Mouse (Mus musculus) retina, postnatal 7 days (tissue): ENCODE measurements around the gene Shq1.

Experiments
- DNase-seq: peaks from one replicate; pipeline ENCODE4 v3.0.0-alpha.2; 2012; ENCODE audit warnings: low read depth, low spot score

Gene Shq1

DNA sequence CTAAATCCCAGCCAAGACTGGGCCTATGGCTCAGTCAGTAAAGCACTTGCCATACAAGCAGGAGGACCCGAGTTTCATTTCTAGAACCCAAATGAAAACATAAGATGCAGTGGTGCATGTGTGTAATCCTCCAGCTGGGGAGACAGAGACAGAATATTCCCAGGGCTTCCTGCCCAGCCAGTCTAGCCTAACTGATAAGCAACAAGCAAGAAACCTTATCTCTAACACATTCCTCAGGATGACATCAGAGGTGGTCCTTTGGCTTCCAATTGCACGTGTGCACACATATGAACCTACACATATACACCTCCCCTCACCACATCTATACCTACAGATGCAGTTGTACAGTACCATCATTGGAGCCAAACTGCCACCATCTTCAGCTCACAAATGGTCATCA lies 2.1 kb downstream of the Shq1 start:
- no peak for DNase-seq

DNA sequence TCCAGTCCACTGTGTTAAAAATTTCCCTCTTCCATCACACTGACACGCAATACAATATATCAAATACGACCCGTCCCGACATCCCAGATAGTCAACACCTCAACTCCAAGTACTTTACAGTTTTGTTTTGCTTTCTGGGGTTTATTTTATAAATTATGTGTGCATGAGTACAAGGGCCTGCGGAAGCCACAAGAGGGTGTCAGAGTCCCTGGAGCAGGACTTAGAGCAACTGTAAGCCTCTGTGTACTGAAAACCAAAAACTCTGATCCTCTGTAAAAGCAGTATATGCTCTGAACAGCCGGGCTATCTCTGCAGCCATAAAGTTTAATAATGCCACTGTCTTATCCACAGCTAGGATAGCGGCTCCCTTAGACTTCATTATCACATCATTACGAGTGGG lies 3.3 kb downstream of the Shq1 start:
- no peak for DNase-seq

DNA sequence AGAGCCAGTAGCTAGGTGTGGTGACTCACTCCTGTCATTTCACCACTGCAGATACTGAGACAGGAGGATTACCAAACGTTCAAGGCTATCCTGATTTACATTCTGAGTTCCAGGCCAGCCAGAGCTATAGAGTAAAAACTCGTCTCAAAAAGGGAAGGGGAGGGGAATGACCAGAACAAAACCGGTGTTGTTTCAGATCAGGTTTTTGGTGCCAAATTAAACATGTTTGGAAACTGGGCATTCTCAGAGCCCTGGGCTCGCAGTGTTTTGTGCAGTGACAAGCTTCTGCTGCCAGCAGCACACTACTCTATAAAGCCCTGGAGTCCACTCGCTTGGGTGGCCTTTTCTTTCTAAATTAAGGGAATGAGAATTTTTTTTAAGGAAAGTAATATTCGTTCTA lies 8.7 kb downstream of the Shq1 start:
- no peak for DNase-seq

DNA sequence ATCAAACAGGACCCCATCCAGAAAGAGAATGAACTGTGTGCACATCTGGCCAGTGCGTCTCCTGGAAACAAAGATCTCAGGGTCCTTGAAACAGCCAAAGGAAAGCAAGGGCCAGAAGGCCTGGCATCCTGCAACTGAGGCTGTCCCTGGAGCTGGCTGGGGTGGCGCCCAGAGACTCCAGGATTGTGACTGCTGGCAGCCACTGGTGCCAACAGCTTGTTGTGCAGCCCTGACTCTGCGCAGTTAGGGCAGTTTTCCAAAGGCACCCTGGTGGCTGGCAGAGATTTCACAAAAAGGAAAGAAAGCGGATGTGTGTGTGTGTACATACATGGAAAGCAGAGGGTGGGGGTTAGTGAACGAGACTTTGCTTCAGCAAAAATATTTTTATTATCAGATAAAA lies 10.6 kb downstream of the Shq1 start:
- no peak for DNase-seq

DNA sequence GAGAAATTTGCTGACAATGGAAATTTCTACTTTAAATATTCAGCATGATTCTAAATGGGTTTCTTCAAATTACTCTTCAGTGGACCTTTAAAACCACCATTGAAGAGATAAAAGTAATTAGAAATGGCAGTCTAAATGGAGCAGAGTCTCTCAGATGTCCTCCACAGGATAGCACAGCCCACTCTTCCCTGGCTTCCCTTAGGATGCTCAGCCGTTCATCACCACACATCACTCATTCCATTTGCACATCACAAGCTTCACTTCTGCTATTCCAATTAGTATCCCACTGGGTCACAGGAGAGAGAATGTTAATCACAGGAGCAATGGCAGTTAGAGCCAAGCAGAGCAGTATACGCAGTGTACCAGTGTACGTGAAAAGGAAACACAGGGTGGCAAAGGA lies 18.4 kb downstream of the Shq1 start:
- no peak for DNase-seq

DNA sequence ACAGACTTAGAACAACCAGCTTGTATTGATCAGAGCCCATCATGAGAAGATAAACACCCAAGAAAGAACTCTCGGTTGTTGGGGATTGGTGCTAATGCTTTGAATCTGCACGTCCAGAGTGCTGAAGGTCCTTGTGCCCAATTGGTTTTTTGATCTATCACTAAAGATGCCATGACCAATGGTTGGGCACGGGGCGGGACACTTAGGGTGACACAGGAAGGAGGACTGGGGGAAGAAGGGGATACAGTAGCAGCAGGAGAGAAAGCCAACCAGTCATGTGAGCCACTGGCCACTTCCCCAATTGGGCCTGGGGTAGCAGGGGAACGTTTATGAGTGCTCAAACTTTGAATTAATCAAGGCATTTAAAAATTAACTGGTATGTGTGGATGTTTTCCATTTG lies 23.8 kb downstream of the Shq1 start:
- no peak for DNase-seq

DNA sequence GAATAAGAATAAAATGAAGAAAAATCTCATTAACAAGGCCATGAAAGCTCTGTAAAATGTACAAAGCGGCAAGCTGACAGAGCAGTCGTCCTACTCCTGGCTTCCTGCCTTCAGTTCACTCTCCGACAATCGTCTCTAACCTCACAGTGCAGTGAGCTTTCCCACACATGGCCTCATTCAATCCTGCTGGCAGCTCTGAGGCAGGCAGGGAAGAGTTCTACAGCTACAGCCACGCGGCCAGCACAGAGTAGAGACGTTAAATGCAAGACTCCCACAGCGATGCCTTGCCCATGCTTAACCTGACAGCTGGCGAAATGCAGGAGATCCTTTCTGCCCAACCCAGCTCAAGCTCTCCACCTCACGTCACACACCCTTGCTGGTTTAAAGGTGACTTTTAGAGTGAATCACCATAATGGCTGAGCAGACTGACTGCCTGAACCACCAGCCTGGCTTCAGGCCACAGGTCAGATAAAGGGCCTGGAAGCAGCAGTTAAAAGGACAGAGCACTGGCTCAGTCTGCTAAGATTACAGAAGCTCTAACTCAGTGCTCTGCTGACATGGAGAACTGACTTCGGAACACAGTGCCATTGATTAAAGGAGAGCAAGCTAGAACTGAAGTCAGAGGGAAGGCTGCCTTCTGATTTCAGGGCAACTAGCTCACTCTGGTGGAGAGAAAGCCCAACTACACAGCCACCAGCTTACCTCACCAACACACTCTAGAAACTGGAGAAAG lies 25.3 kb downstream of the Shq1 start:
- DNase-seq: peak; percentile 25

DNA sequence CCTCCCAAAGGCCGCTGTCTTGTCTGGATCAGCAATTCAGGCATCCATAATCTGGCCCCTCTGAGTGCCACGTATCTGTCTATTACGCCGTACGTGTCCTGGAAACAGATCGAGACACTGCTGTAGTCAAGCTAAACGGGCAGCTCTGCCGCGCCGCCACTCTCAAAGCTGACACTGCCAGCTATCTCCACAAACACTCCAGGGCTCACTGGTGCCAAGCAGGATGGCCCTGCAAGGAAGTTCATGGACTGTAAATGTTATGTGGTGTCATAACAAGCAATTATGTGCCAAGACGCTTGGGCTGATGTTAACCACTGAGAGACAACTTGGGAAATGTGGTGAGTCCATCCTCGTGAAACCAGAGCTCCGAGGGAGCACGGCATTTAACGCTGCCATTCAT lies 26.3 kb downstream of the Shq1 start:
- no peak for DNase-seq

DNA sequence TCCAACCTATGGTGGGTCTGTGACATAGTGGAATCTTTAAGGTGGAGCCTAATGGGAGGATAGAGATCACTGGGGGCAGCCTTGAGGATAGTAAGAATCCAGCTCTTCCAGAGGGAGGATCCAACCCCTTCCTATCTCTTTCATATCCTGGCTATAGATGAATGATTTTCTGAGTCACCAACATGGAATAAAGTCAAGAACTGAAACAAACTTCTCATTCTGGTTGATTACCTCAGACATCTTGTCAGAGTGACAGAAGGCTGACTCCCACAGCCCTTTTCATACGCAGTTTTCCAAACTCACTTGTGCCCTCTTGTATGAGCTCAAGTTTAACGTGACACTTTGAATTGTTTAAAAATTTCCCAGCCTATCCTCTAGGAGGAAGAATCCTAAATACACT lies 28.2 kb downstream of the Shq1 start:
- DNase-seq: no peak

DNA sequence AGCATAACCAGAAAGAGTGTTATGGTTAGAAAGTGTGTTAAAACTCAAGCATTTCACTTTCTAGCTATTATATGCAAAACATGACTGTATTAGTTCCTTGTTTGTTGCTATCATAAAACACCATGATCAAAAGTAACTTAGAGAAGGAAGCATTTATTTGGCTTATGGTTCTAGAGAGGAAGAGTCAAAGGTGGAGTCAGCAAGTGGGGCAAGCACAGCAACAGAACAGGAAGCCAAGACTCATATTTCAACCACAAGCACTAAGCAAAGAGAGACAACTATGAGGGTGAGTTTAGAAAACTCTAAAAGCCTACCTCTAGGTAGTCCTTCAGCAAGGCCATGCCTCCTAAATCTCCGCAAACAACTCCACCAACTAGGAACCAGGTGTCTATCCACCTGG lies 30.4 kb downstream of the Shq1 start:
- no peak for DNase-seq

DNA sequence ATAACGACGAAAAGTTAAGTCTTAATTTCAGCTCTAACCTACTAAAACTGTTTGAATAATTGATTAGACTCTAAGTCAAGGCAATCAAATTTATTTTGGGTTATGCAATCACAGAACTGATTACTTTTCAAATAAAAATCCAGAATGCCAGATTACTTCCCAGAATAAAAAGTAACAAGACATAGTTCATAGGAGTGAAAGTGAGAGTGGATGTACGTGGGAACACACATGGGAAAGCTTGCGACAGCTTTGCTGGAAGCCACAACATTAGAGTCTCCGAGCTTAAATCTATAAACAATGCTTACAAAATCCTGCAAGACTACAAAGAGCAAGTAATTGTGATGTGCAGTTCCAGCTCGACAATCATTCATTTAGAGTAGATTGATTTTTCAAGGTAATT lies 41.9 kb downstream of the Shq1 start:
- no peak for DNase-seq

DNA sequence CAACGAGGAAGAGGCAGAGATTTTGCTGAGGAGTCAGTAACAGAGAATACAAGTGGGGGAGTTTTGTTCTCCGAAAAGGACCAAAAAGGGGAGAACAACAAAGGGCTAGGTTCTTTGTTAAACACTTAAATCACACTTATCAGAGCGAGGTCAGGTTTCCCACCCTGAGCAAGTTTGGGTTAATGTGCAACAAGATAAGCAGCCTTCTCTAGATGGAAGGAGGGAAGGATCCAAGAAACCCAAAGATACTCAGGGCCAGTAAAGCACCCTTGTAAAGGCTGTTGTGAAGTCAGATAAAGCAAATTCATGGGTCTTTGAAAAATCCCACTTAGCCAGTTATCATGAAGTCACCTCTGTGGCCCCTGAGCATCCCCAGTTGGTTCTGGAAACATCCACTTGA lies 42.7 kb downstream of the Shq1 start:
- DNase-seq: no peak

DNA sequence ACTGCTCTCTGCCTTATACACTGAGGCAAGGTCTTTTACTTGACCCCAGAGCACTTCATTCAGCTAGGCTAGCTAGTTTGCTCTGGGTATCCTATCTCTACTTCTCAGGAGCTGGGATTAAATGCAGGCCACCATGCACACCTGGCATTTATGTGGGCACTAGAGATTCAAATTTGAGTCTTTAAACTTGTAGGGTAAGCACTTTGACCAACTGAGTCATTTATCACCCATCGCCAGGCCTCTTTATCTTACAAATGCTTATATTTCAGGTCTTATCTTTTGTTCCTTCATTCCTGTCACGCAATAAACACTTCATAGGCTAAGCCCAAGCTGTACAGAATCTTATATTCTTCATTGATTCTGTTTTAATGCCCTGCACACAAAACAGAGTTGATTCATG lies 47.0 kb downstream of the Shq1 start:
- no peak for DNase-seq

DNA sequence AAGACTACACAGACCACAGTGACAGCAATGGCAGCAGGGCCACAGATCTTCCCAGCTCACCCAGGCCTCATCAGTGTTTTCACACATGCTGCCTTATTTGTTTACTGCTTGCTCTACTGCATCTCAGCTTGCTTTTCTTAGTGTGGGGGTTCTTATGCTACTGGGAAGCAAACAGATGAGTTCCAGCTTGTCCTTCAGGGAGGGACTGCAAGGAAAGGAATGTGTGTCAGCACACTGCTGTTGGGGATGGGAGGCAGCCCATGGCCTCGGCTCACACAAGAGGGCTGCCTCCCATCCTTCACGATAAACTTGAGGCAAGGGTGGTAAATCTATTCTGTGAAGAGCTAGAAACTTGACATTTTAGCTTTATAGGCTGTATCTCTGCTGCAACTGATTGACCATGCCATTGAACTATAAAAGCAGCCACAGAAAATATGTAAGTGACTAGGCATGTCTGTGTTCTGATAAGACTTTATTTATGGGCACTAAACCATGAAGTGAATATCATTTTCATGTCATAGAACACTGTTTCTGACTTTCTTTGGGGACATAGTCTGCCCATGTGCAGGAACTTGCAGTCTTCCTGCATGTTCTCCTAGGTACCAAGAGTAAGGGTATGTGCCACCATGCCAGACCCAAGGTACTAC lies 48.0 kb downstream of the Shq1 start:
- no peak for DNase-seq

DNA sequence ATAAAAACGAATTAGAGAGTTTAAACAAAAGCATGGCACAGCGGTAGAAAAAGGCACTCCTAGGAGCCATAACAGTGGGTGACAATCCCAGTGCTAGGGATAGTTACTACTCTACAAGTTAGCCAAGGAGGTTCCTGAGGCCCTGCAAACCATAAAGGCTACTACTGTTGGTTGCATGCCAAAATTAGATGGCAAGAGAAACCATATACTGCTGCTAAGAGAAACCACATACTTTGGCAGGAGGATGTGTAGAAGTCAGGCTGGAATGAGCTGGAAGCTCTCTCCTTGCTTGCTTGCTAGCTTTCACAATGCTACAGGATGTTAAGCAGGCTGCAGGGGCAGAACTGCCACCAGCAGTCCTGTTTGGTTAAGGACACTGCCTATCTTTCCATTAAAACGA lies 50.5 kb downstream of the Shq1 start:
- no peak for DNase-seq

DNA sequence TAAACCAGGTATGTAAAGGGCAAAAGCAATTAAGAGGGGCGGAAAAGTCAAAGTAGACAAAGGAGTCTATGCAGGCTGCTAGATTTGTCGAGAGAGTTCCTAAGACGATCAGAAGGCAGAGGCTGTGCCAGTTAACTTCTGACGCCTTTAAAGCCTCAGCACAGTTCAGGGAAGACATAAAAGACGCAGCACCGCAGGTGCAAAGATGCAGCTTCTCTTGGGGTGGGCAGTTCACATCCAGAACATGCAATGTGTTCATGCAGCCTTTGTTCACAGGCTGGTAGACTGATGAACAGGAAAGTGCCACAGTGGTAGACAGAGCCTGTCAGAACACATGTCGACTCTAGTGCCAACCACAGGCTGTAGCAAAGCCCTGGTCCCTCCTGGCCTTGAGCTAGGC lies 51.6 kb downstream of the Shq1 start:
- DNase-seq: no peak

DNA sequence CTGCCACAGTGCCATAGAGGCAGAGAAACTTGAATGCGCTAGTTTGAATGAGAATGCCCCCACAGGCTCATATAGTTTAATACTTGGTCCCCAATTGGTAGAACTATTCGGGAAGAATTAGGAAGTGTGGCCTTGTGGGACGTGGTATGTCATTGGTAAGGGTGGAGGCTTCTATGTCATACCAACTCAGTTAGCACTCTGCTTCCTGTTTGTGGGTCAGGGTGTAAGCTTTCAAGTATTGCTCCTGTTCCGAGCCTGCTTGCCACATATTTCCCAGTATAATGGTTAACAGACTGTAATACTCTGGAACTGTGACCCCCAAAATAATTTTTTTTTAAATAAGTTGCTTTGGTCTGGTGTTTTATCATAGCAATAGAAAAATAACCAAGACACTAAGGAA lies 54.8 kb downstream of the Shq1 start:
- no peak for DNase-seq

DNA sequence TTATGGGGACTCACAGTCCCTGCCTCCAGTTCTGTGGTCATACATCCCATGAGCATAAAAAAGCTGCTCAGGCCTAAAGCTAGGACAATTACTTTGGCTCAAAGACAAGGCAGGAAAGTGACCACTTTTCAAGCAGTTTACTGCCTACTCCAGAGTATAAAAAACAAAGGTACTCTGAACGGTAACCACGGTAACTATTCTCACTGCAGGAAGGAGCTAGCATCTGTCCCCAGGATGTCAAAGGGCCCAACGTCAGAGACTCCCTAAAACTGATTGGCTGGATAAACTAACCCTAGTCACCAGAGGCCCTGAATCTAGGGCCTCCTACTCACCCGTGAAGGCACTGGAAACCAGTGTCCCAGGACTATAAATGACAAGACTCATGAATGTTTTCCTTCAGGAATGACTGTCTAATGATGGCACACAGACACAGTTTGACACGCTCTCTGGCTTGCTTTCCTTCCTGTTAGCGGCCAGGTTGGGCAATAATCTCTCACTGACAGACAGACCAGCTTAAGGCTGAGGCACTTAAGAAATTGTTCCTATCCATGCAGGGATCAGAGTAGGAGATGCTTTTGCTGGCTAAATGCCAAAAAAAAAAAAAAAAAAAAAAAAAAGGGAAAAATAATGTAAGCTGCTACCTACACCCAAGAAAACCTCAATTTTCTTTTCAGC lies 57.2 kb downstream of the Shq1 start:
- DNase-seq: no peak

DNA sequence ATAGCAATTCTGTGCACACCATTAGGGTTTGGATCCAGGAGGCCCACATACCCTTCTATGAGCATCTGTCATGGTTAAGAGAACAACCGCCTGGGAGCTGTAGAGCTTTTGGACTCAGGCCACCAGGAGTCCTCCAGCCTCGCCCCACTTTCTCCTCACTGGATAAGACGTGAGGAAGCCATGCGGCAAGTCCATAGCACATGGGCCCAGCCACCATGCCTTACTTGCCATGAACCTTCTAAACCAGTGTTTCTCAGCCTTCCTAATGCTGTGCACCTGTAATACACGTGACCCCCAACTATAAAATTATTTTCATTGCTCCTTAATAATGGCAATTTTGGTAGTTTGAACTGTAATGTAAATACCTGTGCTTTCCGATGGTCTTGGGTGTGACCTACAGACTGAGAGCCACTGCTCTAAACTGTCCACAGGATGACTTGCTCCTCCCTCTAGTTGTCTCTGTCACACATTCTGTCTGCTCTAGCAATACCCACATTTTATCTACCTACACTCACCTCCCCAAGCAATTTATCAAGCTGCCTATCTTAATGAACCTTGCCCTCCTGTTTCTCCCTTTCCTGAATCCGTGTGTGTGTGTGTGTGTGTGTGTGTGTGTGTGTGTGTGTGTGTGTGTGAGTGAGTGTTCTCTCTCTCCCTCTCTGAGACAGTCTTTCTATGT lies 59.9 kb downstream of the Shq1 start:
- no peak for DNase-seq

DNA sequence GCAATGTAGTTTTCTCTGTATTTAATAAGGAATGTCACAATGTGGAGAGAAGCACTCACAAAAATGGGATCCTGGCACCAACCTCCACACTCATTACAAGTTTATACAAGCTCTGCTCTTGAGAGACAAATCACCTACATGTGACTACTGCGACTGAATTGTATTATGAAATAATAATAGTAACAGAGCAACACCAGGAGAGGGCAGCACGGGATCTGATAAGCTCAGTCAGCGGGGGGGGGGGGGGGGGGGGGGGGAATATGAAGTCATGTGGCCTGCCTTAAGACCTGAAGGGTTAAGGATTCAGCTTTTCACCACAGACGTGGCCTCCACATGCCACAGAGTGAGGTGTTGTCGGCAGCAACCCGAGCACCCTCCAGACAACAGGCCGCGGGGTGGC lies 60.8 kb downstream of the Shq1 start:
- no peak for DNase-seq

DNA sequence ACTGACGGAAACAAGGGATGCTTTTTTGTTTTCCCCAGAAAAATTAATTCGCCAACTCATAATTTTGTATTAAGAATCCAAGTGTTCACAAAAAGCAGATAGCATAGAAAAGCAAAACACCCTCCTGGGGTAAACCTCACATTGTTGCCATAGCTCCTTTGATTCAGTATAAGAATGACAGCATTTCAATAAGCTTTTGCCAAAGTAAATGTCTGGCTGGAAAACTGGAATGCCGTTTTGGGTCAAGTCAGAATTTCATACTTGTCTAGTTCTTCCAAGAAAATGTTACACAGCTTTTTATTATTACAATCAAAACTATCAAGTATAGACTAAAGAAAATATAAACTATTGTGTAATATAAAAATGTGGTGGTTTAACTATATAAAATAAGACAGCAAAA lies 61.7 kb downstream of the Shq1 start:
- no peak for DNase-seq

DNA sequence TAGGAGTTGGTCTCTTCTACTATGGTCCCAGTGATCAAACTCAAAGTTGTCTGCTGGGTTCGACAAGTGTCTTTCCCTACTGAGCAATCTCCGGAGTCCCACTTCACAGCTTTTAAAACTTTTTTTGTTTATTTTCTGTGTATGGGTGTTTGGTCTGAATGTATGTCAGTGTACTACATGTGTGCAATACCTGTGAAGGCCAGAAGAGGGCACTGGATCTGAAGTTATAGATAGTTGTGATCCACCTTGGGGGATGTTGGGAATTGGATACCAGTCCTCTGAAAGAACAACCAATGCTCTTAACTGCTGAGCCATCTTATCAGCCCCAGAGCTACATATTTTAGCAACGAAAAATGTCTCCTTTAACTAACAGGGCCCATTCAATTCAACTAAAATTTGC lies 62.5 kb downstream of the Shq1 start:
- DNase-seq: no peak

DNA sequence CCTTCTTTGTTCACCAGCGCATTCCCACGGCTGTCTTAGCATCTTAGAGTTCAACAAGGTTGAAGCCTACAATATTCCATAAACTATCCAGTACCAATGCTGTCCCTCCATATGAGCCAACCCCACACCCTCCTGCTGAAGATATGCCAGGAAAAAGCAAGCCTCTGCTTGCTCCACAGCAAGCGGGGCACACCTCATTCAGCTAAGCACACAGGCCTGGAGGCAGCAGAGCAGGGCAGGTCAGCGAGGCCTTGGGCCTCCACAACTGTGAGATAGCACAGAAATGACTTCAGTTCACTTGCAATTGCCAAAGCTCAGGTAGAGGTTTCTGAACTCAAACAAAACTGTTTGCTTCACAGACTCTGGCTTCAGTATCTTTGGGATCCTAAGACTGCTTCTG lies 64.2 kb downstream of the Shq1 start:
- no peak for DNase-seq
